13 mouse cellular contexts compared by ENCODE assay signal in genomic region chr5:81155791-81156190, GRCm38 (mm10).
DNase-seq lines count a peak whose midpoint lies in the region; ATAC-seq and TF ChIP-seq lines count a peak whose summit lies in the region.
"Had no signal": no experiment of that assay in that cellular context is flagged by ENCODE, and none has a peak within 500 bp of the region (broad histone marks: within the 10 kb centered on the region; RNA-seq: fewer than 3 reads in every experiment).

No protein-coding gene starts in this region.

- no peak overlapping the region for H3K4me3 ChIP-seq in forebrain, embryonic 10.5 days
- no peak overlapping the region for H3K4me3 ChIP-seq in liver, postnatal 0 days (ENCODE audit: low read depth, low read length)
- H3K4me3 ChIP-seq: embryonic facial prominence, embryonic 12.5 days; heart, embryonic 13.5 days had no signal

- H3K9me3 ChIP-seq in forebrain, embryonic 10.5 days = no peaks in the 10 kb centered on the region
- no peaks in the 10 kb centered on the region for H3K9me3 ChIP-seq in liver, postnatal 0 days (ENCODE audit: low read length)
- H3K9me3 ChIP-seq: embryonic facial prominence, embryonic 12.5 days; heart, embryonic 13.5 days had no signal

- DNase-seq in layer of hippocampus, adult 8-10 months (ENCODE audit: low spot score in 2 of 2) = peak; percentile 25 to 41
- DNase-seq in layer of hippocampus, adult 11-12 months (ENCODE audit: low spot score) = no peak
- peak; percentile 26 for DNase-seq in brain, embryonic 18.5 days (ENCODE audit: low read depth, low spot score)
- DNase-seq in forebrain, embryonic 10.5 days (ENCODE audit: extremely low spot score, low spot score) = peak; percentile 23
- DNase-seq in layer of hippocampus, postnatal 10 days (ENCODE audit: low spot score in 2 of 2) = peak; percentile 25 to 45
- no peak for DNase-seq in heart, postnatal 14 days
- DNase-seq in kidney, adult 18-20 months = no peak
- DNase-seq in liver, postnatal 0 days = no peak

- no peak overlapping the region for H3K9ac ChIP-seq in liver, postnatal 0 days (replicated peaks)
- H3K9ac ChIP-seq: embryonic facial prominence, embryonic 12.5 days; heart, embryonic 13.5 days; liver, embryonic 14.5 days had no signal

- no peak overlapping the region for H3K4me2 ChIP-seq in liver, postnatal 0 days (ENCODE audit: low read depth, low read length)
- H3K4me2 ChIP-seq: embryonic facial prominence, embryonic 12.5 days; heart, embryonic 13.5 days had no signal

- ATAC-seq in liver, postnatal 0 days = no peak
- ATAC-seq: CD4-positive, CD25-positive, alpha-beta regulatory T cell, adult 4 months; intestine, postnatal 0 days had no signal

- H3K27ac ChIP-seq in forebrain, embryonic 10.5 days = no peak overlapping the region
- H3K27ac ChIP-seq in liver, postnatal 0 days (ENCODE audit: low read depth) = no peak overlapping the region
- H3K27ac ChIP-seq: embryonic facial prominence, embryonic 12.5 days; heart, embryonic 13.5 days; liver, embryonic 14.5 days had no signal

- TF ChIP-seq CTCF in liver, postnatal 0 days (IDR thresholded peaks at IDR 0.05; ENCODE audit: low read depth) = no peak

- no peaks in the 10 kb centered on the region for H3K36me3 ChIP-seq in forebrain, embryonic 10.5 days (replicated peaks)
- H3K36me3 ChIP-seq in liver, postnatal 0 days (replicated peaks; ENCODE audit: insufficient read depth, low read length) = no peaks in the 10 kb centered on the region
- H3K36me3 ChIP-seq: embryonic facial prominence, embryonic 12.5 days; heart, embryonic 13.5 days had no signal

- WGBS in forebrain, embryonic 10.5 days = 57% methylated on average over 12 of the region's 12 CpGs
- 69% methylated on average over 12 of the region's 12 CpGs for WGBS in liver, postnatal 0 days (ENCODE audit: insufficient replicate concordance)

- TF ChIP-seq EP300 in liver, postnatal 0 days (IDR thresholded peaks at IDR 0.05; ENCODE audit: low read depth) = no peak

- H3K4me1 ChIP-seq in forebrain, embryonic 10.5 days = peaks cover 19% of the 10 kb centered on the region
- no peaks in the 10 kb centered on the region for H3K4me1 ChIP-seq in liver, postnatal 0 days (ENCODE audit: insufficient read depth)
- H3K4me1 ChIP-seq: embryonic facial prominence, embryonic 12.5 days; heart, embryonic 13.5 days had no signal

- intact Hi-C loops in heart, postnatal 14 days (cut with DNase I) = no loop called here

- H3K27me3 ChIP-seq in forebrain, embryonic 10.5 days (ENCODE audit: poor library complexity, severe bottlenecking) = peaks cover 25% of the 10 kb centered on the region
- H3K27me3 ChIP-seq in liver, postnatal 0 days (ENCODE audit: insufficient read depth, low read length) = no peaks in the 10 kb centered on the region
- H3K27me3 ChIP-seq: embryonic facial prominence, embryonic 12.5 days; heart, embryonic 13.5 days had no signal

Comparison
In these comparisons a context has a peak if more than half of its experiments do, and no peak if none do; other contexts are left out.
1. DNase-seq: peak in layer of hippocampus, adult 8-10 months (2 of 2), brain, embryonic 18.5 days (single experiment), forebrain, embryonic 10.5 days (single experiment) and layer of hippocampus, postnatal 10 days (2 of 2); none in layer of hippocampus, adult 11-12 months (single experiment), heart, postnatal 14 days (0 of 2), kidney, adult 18-20 months (single experiment) and liver, postnatal 0 days (single experiment).